Mouse (Mus musculus): ENCODE results near the gene Abca9.

- TF ChIP-seq CTCF (IDR thresholded peaks at IDR 0.05; ENCODE audit: extremely low read depth, insufficient read depth, low read length) = no peak
- TF ChIP-seq POLR2A (IDR thresholded peaks at IDR 0.05; ENCODE audit: extremely low read depth, insufficient read depth, low read length) = no peak
Observed at GRCm38 (mm10) chr11:110060127-110060526, 107.9 kb downstream of the Abca9 start.

Data from cortical plate, adult 2 months (tissue).